Mouse (Mus musculus): Measurements from ENCODE around the gene Aqp3.

GRCm38 (mm10) chr4:41056742-41057332 is 41.1 kb downstream of the Aqp3 start:
- TF ChIP-seq POLR2A (IDR thresholded peaks at IDR 0.05; ENCODE audit: extremely low read depth, insufficient read depth, low read length), result no peak
- no peak for TF ChIP-seq CTCF (IDR thresholded peaks at IDR 0.05; ENCODE audit: low read depth, low read length)

Data from liver, adult 2 months (tissue).